Mouse (Mus musculus): ENCODE data around the gene Srpr. TPM values are rescaled to one million over a fixed set of nuclear protein-coding genes. Genes with fewer than 3 reads are reported as not detected.

Gene Srpr
- polyA plus RNA-seq, 1 experiment from 2014 or later: 139 TPM

- H3K9ac ChIP-seq (ENCODE audit: low read depth, low read length): no peak overlapping the region
- H3K4me2 ChIP-seq (ENCODE audit: low read length): no peak overlapping the region
- peak; percentile 49; the same call in 1 of the 2 replicates for ATAC-seq (replicated peaks; ENCODE audit: low FRiP score, low read depth)
- no peak overlapping the region for H3K27ac ChIP-seq
- DNase-seq (ENCODE audit: low spot score): no peak
- no peaks in the 10 kb centered on the region for H3K4me1 ChIP-seq (replicated peaks; ENCODE audit: insufficient read depth, low read length)
- H3K27me3 ChIP-seq (ENCODE audit: insufficient read depth, low read length): no peaks in the 10 kb centered on the region
- no peaks in the 10 kb centered on the region for H3K9me3 ChIP-seq (replicated peaks; ENCODE audit: low read length)
- no peak overlapping the region for H3K4me3 ChIP-seq (replicated peaks; ENCODE audit: low read depth, low read length)
- H3K36me3 ChIP-seq (ENCODE audit: insufficient read depth, low read length): no peaks in the 10 kb centered on the region
- 93% methylated on average over 3 of the region's 3 CpGs for WGBS
- TF ChIP-seq CTCF (IDR thresholded peaks at IDR 0.05; ENCODE audit: low read depth): no peak
Measured at GRCm38 (mm10) chr9:35290417-35290816, 90.4 kb downstream of the Srpr start.

- Histone ChIP-seq H3K9ac (ENCODE audit: low read depth, low read length) (no peak overlapping the region), H3K36me3 (ENCODE audit: insufficient read depth, low read length) (no peaks in the 10 kb centered on the region), H3K4me2 (ENCODE audit: low read length) (no peak overlapping the region), H3K27me3 (ENCODE audit: insufficient read depth, low read length) (no peaks in the 10 kb centered on the region), H3K4me1 (replicated peaks; ENCODE audit: insufficient read depth, low read length) (no peaks in the 10 kb centered on the region), H3K9me3 (replicated peaks; ENCODE audit: low read length) (no peaks in the 10 kb centered on the region), H3K27ac (no peak overlapping the region), H3K4me3 (replicated peaks; ENCODE audit: low read depth, low read length) (no peak overlapping the region)
- no peak for TF ChIP-seq CTCF (IDR thresholded peaks at IDR 0.05; ENCODE audit: low read depth)
- 76% methylated on average over 4 of the region's 4 CpGs for WGBS
- ATAC-seq (replicated peaks; ENCODE audit: low FRiP score, low read depth) (no peak), DNase-seq (ENCODE audit: low spot score) (no peak)
Measured at GRCm38 (mm10) chr9:35290916-35291315, 90.9 kb downstream of the Srpr start.

GRCm38 (mm10) chr9:35293465-35293864, 93.5 kb downstream of the Srpr start:
- no peak overlapping the region for H3K9ac ChIP-seq (ENCODE audit: low read depth, low read length)
- no peaks in the 10 kb centered on the region for H3K27me3 ChIP-seq (ENCODE audit: insufficient read depth, low read length)
- DNase-seq (ENCODE audit: low spot score) (no peak), ATAC-seq (replicated peaks; ENCODE audit: low FRiP score, low read depth) (no peak)
- H3K36me3 ChIP-seq (ENCODE audit: insufficient read depth, low read length): no peaks in the 10 kb centered on the region
- no peaks in the 10 kb centered on the region for H3K9me3 ChIP-seq (replicated peaks; ENCODE audit: low read length)
- TF ChIP-seq CTCF (IDR thresholded peaks at IDR 0.05; ENCODE audit: low read depth): no peak
- WGBS: 88% methylated on average over 5 of the region's 5 CpGs
- H3K4me1 ChIP-seq (replicated peaks; ENCODE audit: insufficient read depth, low read length): no peaks in the 10 kb centered on the region
- H3K27ac ChIP-seq: no peak overlapping the region
- H3K4me3 ChIP-seq (replicated peaks; ENCODE audit: low read depth, low read length): no peak overlapping the region
- H3K4me2 ChIP-seq (ENCODE audit: low read length): no peak overlapping the region

Other genes starting within 250 kb of the Srpr start
- 11.7 and 13.1 TPM in 2 replicates for gene St3gal4, start 80.9 kb upstream of the Srpr start, polyA plus RNA-seq (2015; fragmentation: Nextera tagmentation; extraction: Ambion mirVana)
- 64.6 and 66.7 TPM in 2 replicates for gene Dcps, start 24.1 kb upstream of the Srpr start, polyA plus RNA-seq (2015; fragmentation: Nextera tagmentation; extraction: Ambion mirVana)
- 7.4 and 10.2 TPM in 2 replicates for gene Tirap, start 116 bp downstream of the Srpr start, polyA plus RNA-seq (2015; fragmentation: Nextera tagmentation; extraction: Ambion mirVana)
- 36.8 and 40.9 TPM in 2 replicates for gene Foxred1, start 10.9 kb downstream of the Srpr start, polyA plus RNA-seq (2015; fragmentation: Nextera tagmentation; extraction: Ambion mirVana)
- 32.2 and 34.2 TPM in 2 replicates for gene Fam118b, start 67.6 kb downstream of the Srpr start, polyA plus RNA-seq (2015; fragmentation: Nextera tagmentation; extraction: Ambion mirVana)
- gene Rpusd4, start 67.7 kb downstream of the Srpr start, polyA plus RNA-seq (2015; fragmentation: Nextera tagmentation; extraction: Ambion mirVana): 26.5 and 29.6 TPM in 2 replicates
- gene Cdon, start 221.0 kb downstream of the Srpr start, polyA plus RNA-seq (2015; fragmentation: Nextera tagmentation; extraction: Ambion mirVana): 1.9 and 2.2 TPM in 2 replicates